Mouse (Mus musculus): ENCODE data around the gene Ptpn11. TPM values are rescaled to one million over a fixed set of nuclear protein-coding genes. Genes with fewer than 3 reads are reported as not detected.

The Ptpn11 gene
- total RNA-seq, 2 experiments from 2014 or later: 87.4 TPM

DNA sequence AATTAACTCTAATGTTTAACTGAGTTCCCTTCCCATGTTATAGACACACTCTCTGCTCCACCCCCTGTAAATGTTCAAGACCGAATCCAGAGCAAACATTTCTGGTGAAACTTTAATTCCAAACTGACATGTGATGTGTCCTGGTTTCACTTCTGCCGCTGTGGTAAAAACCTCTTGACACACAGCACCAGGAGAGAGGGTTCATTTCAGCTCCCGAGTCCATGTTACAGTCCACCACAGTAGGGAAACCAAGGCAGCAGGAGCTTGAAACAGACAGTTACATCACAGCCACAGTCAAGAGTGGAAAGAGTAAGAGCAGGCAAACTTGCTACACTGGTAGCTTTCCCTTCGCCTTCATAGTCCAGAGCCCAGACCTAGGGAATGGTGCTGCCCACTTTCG is 94.5 kb downstream of the Ptpn11 start:
- no peak for DNase-seq (ENCODE audit: low spot score in 2 of 2)

DNA sequence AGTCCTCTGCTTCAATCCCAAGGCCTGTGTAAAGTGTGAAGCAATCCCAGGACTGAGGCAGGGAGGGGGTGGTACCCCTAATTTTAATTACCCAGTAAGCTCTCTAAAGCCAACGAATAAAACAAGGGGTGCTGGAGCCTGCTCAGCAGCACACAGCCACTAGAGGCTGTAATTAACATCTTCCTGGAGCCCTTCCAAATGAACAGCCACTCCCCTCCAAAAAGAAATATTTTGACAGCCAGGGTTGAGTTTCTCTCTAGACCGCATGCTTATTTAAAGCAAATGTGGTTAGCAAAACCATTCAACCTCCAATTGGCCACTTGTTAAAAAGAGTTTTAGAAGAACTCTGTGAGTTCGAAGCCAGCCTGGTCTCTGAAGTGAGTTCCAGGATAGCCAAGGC is 97.9 kb downstream of the Ptpn11 start:
- no peak for DNase-seq (ENCODE audit: low spot score in 2 of 2)

DNA sequence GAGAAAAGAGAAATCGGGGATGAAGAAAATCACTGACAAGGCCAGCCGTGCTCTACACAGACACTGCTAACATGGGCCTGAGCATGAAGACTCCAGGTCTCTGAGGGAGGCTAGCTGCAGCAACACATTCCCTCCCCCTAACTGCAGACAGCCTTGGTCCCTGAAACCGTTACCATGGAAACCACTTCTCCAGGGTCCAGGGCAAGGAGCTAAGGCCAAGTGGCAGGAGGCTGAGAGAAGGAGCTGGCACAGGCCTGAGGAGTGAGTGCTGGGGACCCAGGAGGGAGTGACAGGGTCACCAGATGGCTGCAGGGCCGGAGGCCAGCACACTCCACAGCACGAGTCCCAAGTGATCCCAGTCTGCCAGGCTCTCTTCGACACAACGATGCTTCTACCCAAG is 101.5 kb downstream of the Ptpn11 start:
- no peak for DNase-seq (ENCODE audit: low spot score in 2 of 2)

DNA sequence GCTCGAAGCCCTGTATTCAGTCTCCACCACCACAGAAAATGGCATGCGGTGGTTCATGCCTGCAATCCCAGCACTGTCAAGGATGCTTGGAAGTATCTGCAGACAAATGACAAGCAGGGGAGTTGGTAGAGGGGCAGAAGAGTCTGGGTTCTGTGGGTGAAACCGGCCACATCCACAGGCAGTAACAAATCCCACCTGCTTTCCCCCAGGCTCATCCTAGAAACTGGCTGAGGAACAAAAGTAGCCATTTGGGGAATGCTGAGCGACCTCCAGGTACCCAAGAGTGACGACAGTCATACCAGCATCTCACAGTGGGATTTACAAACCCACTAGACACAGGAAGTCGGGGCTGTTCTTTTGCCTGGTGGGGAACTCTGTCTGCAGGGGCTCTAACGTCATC is 103.5 kb downstream of the Ptpn11 start:
- no peak for DNase-seq (ENCODE audit: low spot score in 2 of 2)

DNA sequence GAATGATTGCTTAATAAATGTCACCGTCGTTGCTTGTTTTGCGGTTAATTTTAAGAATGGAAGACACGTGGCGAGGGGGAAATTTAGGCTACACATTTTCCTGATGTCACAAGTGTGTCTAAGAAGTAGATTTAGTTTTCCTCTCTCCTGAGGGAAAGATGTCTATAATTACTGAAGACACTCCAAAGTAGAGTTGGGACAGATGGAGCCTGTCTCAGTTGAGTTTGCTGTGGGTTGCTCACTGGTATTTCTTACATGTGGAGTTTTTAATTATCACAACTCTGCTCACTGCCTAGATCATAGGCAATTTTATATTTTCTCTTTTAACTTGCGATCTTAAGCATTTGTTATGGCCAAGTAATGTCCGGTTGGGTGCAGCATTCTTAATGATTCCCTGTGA is 108.6 kb downstream of the Ptpn11 start:
- no peak for DNase-seq (ENCODE audit: low spot score in 2 of 2)

DNA sequence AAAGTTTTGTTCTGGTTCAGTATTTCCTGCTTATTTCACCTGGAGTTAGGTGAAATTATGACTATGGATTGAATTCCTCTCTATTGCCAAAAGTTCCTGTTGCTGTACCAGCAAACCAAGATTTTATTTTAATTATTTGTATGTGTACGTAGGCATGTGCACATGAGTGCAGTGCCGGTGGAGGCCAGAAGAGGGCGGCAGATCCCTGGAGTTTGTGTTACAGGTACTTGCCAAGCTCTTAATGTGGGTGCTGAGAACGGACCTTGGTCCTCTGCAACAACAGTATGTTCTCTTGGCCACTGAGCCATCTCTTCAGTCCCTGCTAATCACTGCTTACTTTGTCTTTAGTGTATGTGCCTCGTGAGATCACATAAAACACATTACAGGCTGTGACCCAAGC is 109.4 kb downstream of the Ptpn11 start:
- no peak for DNase-seq (ENCODE audit: low spot score in 2 of 2)

Other genes with a start within 250 kb of the Ptpn11 start
- gene Rph3a, start 181.3 kb downstream of the Ptpn11 start, total RNA-seq (2021): 1 to 10 TPM; 4.3 to 6.9 TPM
- gene Rpl6, start 13.1 kb upstream of the Ptpn11 start, total RNA-seq (2021): 1,000 to 10,000 TPM; 1,172 to 1,181 TPM
- 10 to 100 TPM; 25.0 to 32.0 TPM for gene Hectd4, start 28.8 kb upstream of the Ptpn11 start, total RNA-seq (2021)
- 10 to 100 TPM; 58.7 to 77.7 TPM for gene Trafd1, start 194.2 kb upstream of the Ptpn11 start, total RNA-seq (2021)
- gene Naa25, start 206.5 kb upstream of the Ptpn11 start, total RNA-seq (2021): 10 to 100 TPM; 29.9 to 31.7 TPM